Mouse (Mus musculus): Measurements from ENCODE around the gene Calml4. TPM values are rescaled to one million over a fixed set of nuclear protein-coding genes. Genes with fewer than 3 reads are reported as not detected.
"Not testable (repeated sequence)": the region's sequence is repeated elsewhere in the genome, so short reads cannot be mapped to it uniquely, and the experiment has no call there.

The Calml4 gene
- total RNA-seq, 2 experiments from 2014 or later = 7.1 TPM

DNA sequence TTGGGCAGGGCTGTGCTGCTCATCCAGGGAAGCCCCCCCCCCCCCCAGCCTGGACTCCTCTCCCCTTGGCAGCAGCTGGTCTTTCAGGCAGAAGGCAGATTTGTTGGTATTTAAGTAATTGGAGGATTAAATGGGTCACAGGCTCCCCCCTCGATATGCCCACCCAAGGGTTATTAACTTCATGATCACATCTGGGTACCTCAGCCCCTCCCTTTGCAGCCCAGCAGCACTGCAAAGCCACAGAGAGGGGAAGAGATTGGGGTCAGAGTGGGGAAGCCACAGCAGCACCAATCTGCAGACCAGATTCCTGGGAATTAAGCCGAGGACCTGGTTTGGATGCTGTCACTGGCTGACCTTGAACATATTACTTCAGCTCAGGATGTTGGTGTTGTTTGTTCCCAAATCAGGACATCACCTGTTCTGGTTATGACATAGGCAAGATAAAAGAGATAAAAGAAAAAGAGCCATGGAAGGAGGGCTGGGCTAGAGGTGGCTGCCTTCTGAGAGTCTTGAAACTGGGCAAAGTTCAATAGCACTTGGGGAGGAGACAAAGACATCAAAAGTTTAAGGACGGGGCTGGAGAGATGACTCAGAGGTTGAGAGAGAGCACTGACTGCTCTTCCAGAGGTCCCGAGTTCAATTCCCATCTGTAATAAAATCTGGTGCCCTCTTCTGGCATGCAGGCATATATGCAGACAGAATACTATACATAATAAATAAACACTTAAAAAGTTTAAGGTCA lies 22.0 kb upstream of the Calml4 start:
- DNase-seq = no peak

DNA sequence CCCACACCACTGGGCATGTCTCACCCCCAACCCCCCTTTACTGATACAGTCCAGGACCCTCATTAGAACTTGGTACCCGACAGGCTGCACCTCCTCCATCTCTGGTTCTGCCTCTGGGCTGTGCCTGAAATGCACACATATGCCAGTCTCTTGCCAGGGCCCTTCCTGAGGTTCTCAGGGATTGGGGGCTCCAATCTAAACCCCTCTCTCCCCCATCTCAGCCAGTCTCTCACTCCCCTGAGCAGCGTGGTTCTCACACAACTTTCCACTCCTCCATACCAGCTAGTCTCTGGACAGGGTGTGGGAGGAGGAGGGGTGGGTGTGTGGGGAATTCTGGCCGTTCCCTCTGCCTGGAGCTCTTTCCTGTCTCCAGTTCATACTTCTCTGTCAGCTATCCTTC lies 20.3 kb upstream of the Calml4 start:
- no peak for DNase-seq

DNA sequence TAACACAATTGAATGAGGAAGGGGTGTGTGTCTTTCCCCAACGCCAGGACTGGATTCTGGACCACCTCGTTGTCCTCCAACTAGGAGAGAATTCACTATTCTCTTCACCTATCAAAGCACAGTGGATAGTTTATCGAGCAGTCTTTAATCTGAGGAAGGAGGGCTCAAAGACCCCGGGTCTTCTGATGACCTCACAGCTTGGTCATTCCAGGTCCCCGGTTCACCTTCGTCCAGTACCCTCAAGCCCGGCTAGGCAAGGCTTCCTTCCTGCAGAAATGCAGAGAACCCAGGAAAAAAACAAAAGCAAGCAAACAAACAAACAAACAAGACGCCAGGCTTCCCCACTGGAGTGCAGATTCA lies 19.8 kb upstream of the Calml4 start:
- no peak for DNase-seq

DNA sequence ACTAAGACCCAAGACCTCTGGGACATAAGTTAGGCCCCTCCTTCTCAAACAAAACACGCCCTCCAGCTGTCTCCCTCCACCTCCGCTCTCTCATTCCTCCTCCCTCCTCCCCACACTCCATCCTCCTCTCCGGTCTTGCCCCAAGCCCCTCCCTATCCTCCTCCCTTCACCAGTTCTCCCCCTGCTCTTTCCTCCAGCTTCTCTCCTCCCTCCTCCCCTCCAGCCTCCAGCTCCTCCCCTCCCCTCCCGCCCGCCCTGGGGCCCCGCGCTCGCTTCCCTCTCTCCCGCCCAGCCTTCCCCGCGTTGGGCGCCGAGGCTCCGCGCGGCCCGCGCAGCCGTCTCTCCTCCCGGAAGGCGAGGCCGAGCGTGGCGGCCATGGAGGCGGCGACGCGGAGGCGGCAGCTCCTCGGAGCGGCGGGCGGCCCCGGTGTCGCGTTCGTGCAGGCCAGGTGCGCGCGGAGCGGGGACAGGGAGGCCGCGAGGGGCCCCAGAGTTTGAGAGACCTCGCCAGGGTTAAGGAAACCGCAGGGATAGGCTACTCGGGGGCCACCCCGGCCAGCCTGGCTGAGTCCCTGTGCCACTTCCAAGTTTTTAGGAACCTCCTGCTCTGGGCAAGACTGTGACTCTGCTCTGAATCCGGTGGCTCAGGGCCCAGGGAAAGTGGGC lies 19.2 kb upstream of the Calml4 start, which contains the start of gene Cln6:
Cln6 (plus strand) TSS at position 280 of the 666 bp plus-strand sequence.
- peak; percentile 65 for DNase-seq

DNA sequence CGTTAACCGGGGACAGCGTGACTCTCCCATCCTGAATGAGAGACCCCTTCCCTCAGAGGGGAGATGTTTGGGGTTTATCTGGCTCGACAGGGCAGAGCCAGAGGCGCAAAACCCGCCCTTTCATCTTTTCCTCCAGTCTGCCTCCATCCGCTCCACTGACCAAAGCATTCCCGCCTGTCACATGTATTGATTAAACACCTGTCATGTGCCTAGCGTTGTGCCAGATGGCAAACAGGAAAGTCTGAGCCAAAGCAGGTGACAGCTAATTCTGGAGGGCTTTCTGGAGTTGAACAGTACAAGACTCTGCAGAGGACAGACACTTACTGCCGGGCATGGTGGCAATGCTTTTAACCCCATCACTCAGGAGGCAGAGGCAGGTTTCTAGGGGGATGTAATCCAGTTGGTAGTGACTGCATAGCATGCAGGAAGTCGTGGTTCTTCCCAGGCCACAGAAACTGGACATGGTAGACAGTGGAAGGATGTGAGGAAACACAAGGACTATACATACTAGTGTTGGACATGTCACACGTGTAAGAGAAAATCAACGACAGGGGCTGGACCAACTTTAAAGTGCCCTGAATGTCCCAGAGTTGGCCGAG lies 18.6 kb upstream of the Calml4 start:
- no peak for DNase-seq

DNA sequence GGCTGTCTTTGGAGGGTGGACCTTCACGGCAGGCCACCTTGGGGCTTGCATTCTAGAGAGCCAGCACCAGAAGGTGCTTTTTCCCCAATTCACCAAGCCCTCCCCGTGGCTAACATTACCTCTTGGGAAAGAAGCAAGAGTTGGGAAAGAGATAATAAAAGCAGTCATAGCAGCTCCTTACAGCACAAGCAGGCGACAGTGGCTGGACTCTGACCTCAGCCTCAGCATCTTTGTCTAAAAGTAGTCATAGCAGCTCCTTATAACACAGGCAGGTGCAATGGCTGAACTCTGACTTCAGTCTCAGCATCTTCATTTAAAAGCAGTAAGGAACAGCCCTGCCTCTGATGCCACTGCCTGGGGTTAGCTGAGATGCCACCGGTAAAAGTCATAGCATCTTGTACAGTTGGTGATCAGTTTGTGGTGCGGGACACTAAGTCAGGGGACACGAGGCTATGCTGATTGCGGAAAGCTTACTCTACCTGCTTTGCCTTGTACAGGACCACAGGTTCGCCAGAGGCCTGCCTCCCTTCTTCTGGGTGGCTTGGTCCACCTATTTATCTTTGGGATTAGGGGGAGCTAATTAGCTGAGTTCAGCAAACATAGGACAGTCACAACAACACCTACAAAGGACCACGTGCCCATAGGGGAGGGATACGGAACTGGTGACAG lies 14.4 kb upstream of the Calml4 start:
- DNase-seq = no peak

DNA sequence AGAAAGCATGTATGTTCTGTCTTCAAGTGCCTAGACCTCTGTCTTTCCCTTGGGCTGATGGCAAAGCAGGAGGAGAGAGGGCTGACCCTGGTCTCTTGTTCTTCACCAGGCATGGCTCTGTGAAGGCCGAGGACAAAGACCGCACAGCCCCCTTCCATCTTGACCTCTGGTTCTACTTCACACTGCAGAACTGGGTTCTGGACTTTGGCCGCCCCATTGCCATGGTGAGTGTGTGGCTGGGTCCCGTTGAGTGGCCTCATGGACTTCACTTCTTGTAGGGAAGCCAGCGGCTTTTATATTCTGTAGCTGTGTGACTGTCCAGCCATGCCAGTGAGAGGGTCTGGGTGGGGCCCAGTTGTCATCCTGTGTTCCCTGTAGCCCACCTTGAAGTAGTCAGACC lies 13.4 kb upstream of the Calml4 start:
- no peak for DNase-seq

DNA sequence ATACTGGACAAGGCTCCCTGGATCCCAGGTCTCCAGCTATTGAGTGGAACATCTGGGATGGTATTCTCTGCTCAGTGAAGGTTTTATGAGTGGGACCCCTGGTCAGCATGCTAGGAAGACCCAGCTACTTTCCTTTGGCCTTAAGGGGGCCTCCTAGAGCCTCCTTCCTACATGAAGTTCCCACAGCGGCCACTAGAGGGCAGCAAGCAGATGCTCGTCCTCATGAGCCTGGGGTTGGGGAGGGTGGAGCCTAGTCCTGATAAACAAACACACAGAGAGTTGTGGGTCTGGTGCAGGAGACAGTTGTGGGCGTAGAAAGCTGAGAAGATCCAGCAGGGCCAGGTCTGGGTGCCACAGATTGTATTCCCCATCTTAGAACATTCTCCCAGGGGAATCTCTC lies 10.2 kb upstream of the Calml4 start:
- DNase-seq = peak; percentile 92

DNA sequence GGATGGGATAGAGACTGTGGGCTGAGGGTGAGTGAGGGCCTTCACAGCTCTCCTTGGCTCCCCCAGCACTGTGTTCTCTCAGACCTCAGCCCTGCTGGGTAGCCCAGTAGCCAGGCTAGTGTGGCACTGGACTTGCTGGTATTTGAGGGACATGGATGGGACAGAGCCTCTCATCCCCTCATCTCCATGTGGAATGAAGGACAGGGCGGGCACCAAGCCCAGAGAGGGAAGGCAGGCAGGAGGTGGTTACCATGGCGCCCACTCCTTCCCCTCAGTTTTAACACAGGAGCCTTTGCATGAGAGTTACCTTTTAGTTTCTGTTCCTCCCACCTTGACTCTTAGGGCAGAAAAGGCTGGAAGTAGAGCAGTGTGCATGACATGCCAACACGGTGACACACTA lies 9.2 kb upstream of the Calml4 start:
- DNase-seq = no peak

DNA sequence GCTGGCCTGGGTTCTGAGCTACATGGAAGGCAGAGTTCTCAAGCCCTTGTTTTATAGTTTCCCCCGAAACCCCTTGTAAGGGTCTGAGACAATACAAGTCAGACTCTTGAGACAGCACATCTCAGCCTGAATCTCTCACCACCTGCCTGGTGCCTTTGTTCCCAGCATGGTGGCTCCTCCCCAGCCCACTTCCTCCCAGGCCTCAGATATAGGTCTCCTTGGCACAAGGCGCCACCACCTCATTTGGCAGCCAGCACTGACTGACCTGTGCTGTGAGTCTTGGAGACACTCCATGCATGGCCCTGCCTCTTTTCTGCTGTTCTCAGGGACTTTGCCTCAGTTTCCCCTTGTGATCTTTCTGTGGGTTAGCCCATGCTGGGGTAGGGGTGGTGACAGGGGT lies 6.3 kb upstream of the Calml4 start:
- no peak for DNase-seq

DNA sequence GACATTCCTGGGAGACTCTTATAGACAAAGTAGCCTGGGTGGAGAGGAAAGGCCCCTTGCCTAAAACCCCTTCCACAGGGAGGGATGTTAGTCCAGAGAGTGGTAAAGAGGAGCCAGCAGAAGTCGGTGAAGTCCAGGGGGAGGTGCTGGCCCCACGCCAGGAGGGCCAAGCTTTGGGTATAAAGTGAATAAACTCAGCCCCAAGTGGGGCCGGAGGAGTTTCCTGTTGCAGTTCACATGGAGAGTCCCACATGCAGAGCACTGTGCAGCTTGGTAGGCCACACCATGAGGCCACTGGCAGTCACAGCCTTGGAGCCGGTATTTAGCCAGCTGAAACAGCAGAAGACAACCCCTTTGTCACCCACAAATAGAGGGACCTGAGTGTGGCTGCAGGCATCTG lies 3.4 kb upstream of the Calml4 start:
- no peak for DNase-seq

DNA sequence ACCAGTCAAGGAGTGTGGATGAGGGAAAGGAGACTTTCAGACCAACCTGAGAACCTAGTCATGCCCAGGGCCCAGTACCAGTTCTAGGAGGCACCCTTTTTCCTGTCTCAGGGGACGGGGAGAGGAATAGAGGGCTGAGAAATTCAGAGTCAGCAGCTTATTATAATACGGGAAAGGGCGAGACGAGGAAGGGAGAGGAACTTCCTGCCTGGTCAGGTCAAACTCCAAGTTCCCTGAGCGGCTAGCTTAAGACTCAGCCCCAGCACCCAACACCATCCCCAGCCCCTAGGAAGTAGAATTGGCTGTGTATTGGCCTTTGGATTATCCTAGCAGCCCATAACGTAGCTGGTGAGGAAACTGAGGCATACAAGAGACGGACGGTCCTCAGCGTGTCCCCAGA lies 664 bp upstream of the Calml4 start:
- no peak for DNase-seq

DNA sequence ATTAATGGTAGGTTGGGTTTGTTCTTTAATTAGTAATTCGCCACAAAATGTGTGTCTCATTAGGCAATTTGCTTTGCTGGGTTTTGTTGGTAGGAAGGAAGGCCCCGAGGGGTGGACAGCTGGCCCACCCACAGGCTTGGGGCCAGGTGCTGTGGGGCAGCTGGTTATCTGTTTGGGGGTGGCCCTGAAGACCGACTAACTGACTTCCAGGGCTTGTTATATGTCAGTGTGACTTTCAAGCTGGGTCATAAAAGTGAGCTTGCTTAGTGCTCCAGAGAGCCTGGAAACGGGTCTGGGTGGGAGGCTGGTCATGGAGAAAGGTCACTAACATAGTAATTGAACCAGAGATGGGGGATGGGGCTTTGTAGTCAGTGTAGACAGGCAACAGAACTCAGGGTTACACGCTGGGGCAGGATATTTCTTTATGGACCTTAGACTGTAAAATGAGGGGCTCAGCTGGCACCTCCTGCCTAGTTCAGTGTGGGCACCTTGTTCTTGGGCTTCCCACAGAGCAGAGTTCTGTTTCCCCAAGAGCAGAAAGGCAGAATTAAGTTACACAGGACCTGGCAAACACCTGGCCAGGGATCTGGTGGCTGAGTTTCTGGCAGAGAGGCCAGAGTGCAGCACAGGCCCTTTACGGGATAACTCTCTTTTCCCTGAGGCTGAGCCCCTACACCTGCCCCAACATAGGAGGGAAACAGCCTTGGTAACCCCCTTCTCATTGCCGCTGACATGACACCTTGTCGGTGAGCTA lies 563 bp downstream of the Calml4 start:
- no peak for DNase-seq

DNA sequence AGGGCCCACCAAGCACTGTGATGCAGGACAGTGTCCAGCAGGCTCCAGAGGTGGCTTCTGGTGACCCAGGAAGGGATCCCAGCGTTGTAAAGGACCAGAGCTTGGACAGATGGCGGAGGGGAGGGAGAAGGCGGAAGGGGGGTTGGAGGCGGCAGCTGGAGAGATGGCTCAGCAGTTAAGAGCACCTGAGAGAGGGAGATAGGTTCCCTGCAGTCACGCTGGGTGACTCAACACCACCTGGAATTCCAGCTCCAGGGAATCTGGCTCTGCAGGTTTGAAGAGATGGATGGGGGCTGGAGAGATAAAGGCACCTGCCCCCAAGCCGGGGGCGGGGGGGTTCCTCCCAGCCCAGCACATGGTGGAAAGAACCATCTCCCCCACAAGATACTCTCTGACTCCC lies 2.2 kb downstream of the Calml4 start:
- not testable (repeated sequence) for DNase-seq

DNA sequence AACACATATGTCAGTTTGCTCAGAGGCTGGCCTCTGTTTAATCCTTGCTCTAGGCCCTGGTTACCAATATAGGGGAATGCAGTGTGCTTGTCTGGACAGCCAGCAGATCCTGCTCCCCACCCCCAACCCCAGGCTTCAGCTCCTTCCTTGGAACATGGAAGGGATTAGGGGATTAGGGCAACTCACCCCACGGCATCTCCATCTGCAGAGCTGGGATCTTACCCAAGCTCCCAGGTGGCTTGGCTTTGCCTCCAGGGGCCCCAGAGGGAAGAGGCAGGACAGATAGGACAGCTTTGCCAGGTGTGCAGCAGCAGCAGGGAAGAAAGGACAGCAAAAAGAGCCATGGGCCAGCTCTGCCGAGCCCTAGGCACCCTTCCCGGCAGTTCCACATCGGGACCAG lies 3.0 kb downstream of the Calml4 start:
- DNase-seq = no peak

DNA sequence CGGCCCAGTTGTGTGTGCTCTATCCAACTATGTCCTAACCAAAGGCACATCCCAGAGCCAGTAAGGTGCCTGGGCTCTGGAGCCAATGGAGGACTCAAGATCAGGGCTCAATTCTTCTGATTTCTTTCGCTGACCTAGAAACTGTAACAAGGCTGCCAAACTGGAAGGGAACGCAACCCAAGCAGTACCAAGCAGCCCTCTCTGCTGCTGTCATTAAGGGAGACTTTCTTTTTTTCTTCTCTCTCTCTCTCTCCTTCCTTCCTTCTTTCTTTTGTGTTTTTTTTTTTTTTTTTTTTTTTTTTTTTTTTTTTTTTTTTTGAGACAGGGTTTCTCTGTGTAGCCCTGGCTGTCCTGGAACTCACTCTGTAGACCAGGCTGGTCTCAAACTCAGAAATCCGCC lies 11.4 kb downstream of the Calml4 start:
- DNase-seq = not testable (repeated sequence)

DNA sequence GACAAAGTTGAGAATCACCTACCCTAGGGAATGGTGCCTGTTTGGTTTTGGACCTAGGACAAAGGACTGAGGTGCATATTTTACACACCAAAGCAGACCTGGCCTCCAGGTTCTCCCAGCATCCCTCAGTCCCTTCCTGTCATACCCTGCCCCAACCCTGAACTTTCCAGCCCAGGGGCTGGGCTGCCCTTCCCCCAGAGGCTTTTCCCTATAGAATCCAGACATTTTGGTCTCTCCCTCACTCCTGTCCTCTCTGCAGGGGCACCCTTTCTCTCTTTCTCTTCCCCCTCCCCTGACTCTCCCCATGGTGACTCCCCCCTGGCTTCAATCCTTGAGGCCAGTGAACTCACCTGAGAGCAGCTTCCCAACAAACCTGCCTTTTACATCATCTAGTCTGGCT lies 12.8 kb downstream of the Calml4 start:
- DNase-seq = no peak

DNA sequence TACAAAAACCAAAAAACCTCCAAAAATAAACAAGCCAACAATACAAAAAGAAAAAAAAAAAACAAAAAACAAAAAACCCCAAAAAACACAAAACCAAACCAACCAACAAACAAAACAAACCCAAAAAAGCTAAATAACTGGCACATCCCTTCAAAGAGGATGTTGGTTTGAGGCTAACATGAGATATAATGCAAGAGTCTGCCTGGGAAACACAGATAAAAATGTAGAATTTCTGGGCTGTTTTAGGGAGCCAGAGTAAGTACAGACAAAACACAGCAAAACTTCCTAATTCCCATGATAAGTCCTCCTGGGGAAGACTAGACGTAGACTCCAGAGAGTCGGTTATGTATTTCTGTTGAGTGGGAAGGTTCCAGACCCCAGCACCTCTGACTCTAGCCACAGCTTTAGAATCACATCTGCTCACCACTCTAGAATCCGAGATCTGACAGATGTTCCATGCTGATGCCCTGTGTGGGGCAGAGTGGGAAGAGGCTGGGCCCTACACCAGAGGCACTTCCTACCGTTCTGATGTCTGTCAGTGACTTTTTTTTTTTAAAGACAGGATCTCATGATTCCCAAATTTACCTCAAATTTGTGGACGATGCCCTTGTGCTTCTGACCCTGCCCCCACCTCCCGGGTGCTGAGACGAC lies 19.2 kb downstream of the Calml4 start:
- DNase-seq = no peak

DNA sequence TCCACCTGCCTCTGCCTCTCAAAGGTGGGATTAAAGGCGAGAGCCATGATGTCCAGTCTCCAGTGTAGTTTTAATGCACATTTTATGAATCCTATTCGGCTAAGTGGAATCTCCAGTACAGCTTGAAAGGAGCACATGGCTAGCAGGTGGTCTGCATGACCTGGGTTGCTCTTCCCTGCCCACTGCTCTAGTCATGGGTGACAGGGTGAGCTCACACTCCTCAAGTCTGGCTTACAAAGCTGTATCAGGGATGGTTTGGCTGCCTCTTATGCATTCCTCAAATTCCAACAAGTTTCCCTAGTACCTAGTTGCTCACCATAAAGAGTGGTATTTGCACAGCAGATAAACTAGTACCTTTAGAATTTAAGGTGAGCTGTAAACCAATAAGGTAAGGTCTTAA lies 19.9 kb downstream of the Calml4 start:
- no peak for DNase-seq

DNA sequence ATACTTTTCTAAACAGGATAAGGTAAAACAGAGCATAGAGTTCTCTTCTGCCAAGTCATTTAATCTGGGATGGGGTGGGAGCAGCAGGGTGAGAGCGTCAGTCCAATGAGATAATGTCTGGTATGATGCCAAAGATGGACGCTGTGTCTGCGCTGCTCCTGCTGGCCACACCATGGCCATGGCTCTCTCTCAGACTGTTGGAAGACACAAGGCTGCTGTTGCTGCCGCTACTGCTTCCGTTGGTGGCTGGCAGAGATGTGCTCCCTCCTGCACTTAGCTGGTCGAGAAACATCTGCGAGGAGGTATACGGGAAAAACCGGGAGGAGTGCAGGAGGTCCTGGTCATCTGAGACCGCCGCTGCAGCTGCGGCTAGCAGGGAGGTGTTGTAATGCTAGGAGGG lies 24.0 kb downstream of the Calml4 start:
- DNase-seq = peak; percentile 32

DNA sequence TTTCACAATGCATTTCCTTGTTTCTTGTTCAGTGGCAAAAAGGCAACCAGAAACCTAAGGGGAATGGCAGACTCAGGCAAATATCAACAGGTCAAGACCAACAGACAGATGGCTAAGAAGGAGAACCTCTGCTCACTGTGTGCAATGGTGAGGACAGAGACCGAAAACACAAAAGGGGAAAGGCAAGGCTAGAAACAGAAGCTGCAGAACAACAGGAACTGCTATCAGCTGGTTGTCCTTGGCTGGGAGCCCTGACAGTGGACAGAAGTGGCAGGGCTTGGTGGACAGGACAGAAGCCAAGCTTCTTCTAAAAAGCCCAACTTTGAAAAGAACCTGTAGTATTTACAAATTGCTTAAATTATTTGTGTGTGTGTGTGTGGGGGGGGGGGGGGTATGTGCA lies 36.6 kb downstream of the Calml4 start:
- no peak for DNase-seq

DNA sequence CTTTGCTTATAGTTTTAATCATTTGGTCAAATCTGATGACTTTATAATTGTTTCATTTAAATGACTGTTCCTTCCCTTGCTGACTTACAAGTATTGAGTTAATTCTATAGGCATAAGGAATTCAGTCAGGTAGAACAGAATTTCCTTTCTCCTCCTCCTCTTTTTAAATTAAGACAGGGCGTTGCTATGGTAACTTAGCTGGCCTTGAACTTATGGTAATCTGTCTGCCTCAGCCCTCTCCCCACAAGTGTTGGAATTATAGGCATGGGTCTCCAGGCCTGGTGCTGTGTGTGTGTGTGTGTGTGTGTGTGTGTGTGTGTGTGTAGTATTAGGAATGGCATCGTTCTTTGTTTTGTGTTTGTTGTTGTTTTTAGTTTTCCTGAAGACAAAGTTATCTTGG lies 43.9 kb downstream of the Calml4 start:
- no peak for DNase-seq

Data from gastrocnemius, postnatal 10 days (tissue).